Mouse (Mus musculus) common myeloid progenitor, adult 5-6 weeks (primary cell): ENCODE results near the gene Spint4. TPM values are rescaled to one million over a fixed set of nuclear protein-coding genes. Genes with fewer than 3 reads are reported as not detected.

Experiments used
- ATAC-seq: replicated peaks from 2 replicates; pipeline ENCODE4 v1.8.0; 2016; ENCODE audit warnings: low read depth, mild to moderate bottlenecking, moderate TSS enrichment, inconsistent platforms; ENCODE audit not compliant: poor library complexity, severe bottlenecking
- total RNA-seq: library from RNA; stranded (forward); fragments of 200-1000, 187-1606 nt; gene quantifications from 2 replicates; pipeline ENCODE4 v1.2.3, GENCODE M21; 2017

The Spint4 gene
- total RNA-seq, 1 experiment from 2014 or later: not detected

DNA sequence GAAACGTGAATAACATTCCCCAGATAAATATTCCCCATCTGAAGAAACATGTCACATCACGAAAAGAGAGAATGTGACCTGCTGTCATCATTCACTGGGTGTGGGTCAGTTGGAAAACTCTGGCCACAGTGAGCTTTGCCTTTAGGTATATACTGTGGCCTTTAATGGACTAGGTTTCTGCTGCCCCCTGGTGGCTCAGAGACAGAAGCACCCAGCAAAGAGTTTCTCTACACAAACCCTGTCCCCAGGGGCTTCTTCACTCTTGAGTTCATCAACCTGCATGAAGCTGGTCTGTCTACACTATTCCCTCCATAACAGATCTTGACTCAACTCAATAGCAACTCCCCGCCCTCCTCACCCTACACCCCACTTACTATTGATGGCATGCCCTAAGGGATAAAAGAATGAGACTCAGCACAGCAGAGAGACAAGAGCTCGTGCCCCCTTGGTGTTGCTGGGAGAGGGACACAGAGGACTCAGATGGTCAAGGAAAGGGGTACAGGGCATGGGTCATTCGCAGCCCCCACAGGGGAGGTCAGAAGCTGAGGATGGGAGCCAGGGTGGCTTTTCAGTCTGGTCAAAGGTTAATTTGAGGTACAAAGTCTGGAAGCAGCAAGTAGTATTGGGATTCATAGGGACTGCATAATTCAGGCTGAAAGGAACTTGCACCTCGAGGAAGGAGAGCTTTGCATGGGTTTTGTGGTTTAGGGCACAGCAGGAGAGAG is 27.8 kb downstream of the Spint4 start:
- ATAC-seq: peak; percentile 72; the same call in 1 of the 2 replicates

- no peak for ATAC-seq
Measured at GRCm38 (mm10) chr2:164731719-164732118, 33.4 kb downstream of the Spint4 start.

- no peak for ATAC-seq
Measured at GRCm38 (mm10) chr2:164733259-164733658, 35.0 kb downstream of the Spint4 start.

GRCm38 (mm10) chr2:164734839-164735238 is 36.5 kb downstream of the Spint4 start:
- no peak for ATAC-seq

GRCm38 (mm10) chr2:164735446-164735845 is 37.1 kb downstream of the Spint4 start:
- ATAC-seq: no peak

GRCm38 (mm10) chr2:164737377-164738090 is 39.2 kb downstream of the Spint4 start:
- no peak for ATAC-seq

- ATAC-seq: no peak
Measured at GRCm38 (mm10) chr2:164739876-164740275, 41.6 kb downstream of the Spint4 start.

GRCm38 (mm10) chr2:164744987-164745386 is 46.7 kb downstream of the Spint4 start:
- peak; percentile 58 for ATAC-seq

DNA sequence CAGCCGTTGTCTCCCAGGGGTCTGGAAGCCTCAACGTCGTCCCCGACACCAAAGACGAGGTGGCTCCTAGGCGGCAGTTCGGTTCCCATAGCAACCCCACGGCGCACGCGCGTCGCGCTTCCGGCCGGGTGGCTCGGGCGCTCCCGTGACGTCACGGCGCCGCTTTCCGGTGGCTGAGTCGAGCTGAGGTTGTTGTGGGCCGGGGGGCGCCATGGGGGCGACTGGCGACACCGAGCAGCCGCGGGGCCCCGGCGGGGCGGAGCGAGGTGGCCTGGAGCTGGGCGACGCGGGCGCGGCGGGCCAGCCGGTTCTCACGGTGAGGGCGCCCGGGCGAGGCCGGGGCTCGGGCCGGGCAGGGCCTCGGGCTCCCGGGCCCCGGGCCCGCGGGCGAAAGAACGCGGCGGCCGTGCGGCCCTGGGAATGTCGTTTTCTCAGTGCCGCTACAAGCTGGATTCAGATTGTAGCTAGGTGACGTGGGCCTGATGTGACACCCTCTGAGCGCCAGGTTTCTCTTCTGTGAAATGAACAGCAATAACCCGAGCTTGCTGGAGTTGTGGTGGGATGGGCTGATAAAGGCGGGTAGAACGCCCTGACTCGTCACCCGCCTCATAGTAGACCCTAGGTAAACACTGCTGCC is 47.7 kb downstream of the Spint4 start, which contains the start of the genes Wfdc3 and Dnttip1:
Wfdc3 (minus strand) TSS at position 89 of the 637 bp plus-strand sequence.
Dnttip1 (plus strand) TSS at position 141 of the 637 bp plus-strand sequence.
- peak; percentile 82 for ATAC-seq

GRCm38 (mm10) chr2:164746693-164747092 is 48.4 kb downstream of the Spint4 start:
- 0 out of 2 replicates have a peak, but pooled peaks have one; percentile 7 for ATAC-seq

DNA sequence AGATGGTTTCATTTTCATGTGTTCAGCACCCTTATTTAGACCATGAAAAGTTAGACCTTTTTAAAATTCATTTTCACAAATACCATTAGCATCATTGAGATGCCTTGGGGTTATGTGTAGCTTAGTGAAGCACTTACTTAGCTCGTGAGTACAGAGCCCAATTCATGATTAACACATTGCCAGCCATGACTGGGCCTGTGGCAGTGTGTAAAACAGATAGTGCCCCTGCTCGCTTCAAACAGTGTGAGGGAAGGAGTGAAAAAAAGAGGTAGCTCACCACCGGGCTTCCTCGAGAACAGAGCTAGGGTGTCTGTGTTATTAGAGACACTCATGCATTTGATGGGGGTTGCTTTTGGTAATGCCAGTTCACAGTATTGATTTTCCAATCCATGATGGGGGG is 49.9 kb downstream of the Spint4 start:
- no peak for ATAC-seq

DNA sequence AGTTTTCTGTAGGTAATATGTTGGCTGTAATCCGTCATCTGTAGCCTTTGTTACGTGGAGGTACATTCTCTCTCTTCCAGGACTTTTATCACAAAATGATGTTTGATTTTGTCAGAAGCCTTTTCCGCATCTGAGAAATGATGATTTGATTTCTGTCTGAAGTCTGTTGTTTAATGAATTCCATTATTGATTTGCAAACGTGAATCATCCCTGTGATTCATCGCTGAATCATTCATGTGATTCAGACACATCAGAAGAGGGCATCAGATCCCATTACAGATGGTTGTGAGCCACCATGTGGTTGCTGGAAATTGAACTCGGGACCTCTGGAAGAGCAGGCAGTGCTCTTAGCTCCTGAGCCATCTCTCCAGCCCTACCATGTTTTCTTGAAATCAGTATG is 50.7 kb downstream of the Spint4 start:
- ATAC-seq: no peak

Other genes starting within 250 kb of the Spint4 start
- 8.9 and 13.4 TPM in 2 replicates for gene Sys1, start 241.5 kb upstream of the Spint4 start, total RNA-seq
- 0.46 TPM in 1 of 2 replicates, not detected in the other for gene Gm20458, start 237.5 kb upstream of the Spint4 start, total RNA-seq
- not detected in 2 replicates for gene Trp53tg5, start 224.8 kb upstream of the Spint4 start, total RNA-seq
- 0.18 TPM in 1 of 2 replicates, not detected in the other for gene Dbndd2, start 212.4 kb upstream of the Spint4 start, total RNA-seq
- 30.6 and 33.2 TPM in 2 replicates for gene Pigt, start 201.0 kb upstream of the Spint4 start, total RNA-seq
- not detected in 2 replicates for gene Wfdc2, start 136.1 kb upstream of the Spint4 start, total RNA-seq
- not detected in 2 replicates for gene Spint3, start 125.0 kb upstream of the Spint4 start, total RNA-seq
- gene Wfdc6a, start 113.1 kb upstream of the Spint4 start, total RNA-seq: not detected in 2 replicates
- not detected in 2 replicates for gene Eppin, start 104.9 kb upstream of the Spint4 start, total RNA-seq
- gene Wfdc6b, start 85.0 kb upstream of the Spint4 start, total RNA-seq: not detected in 2 replicates
- gene Wfdc8, start 84.9 kb upstream of the Spint4 start, total RNA-seq: not detected in 2 replicates
- not detected in 2 replicates for gene Wfdc16, start 59.7 kb upstream of the Spint4 start, total RNA-seq
- not detected in 2 replicates for gene Wfdc10, start 42.5 kb upstream of the Spint4 start, total RNA-seq
- not detected in 2 replicates for gene Wfdc9, start 41.9 kb upstream of the Spint4 start, total RNA-seq
- gene Wfdc11, start 24.4 kb upstream of the Spint4 start, total RNA-seq: not detected in 2 replicates
- not detected in 2 replicates for gene Wfdc13, start 13.4 kb upstream of the Spint4 start, total RNA-seq
- gene Spint5, start 16.8 kb downstream of the Spint4 start, total RNA-seq: not detected in 2 replicates
- gene Wfdc3, start 47.4 kb downstream of the Spint4 start, total RNA-seq: 1.1 TPM in 1 of 2 replicates, not detected in the other
- gene Dnttip1, start 47.5 kb downstream of the Spint4 start, total RNA-seq: 26.7 and 29.6 TPM in 2 replicates
- gene Ube2c, start 71.4 kb downstream of the Spint4 start, total RNA-seq: 153 and 159 TPM in 2 replicates
- not detected in 2 replicates for gene Tnnc2, start 81.5 kb downstream of the Spint4 start, total RNA-seq
- gene Snx21, start 87.3 kb downstream of the Spint4 start, total RNA-seq: 0.23 TPM in 1 of 2 replicates, not detected in the other
- 14.0 and 14.8 TPM in 2 replicates for gene Acot8, start 106.4 kb downstream of the Spint4 start, total RNA-seq
- 3.0 and 3.7 TPM in 2 replicates for gene Zswim3, start 106.6 kb downstream of the Spint4 start, total RNA-seq
- gene Zswim1, start 124.2 kb downstream of the Spint4 start, total RNA-seq: 3.5 and 5.4 TPM in 2 replicates
- gene Spata25, start 130.0 kb downstream of the Spint4 start, total RNA-seq: not detected in 2 replicates
- 44.4 and 51.1 TPM in 2 replicates for gene Ctsa, start 134.4 kb downstream of the Spint4 start, total RNA-seq
- 0.55 and 0.87 TPM in 2 replicates for gene Neurl2, start 135.0 kb downstream of the Spint4 start, total RNA-seq
- gene Pltp, start 159.2 kb downstream of the Spint4 start, total RNA-seq: not detected in 2 replicates
- gene Pcif1, start 180.8 kb downstream of the Spint4 start, total RNA-seq: 18.8 and 19.2 TPM in 2 replicates
- gene Zfp335, start 213.3 kb downstream of the Spint4 start, total RNA-seq: 6.2 and 7.6 TPM in 2 replicates
- 1.0 and 1.1 TPM in 2 replicates for gene Mmp9, start 242.3 kb downstream of the Spint4 start, total RNA-seq